Mouse (Mus musculus) ovary, adult 18-20 months (tissue): ENCODE data around the gene Bex1.
"Not testable (repeated sequence)": the region's sequence is repeated elsewhere in the genome, so short reads cannot be mapped to it uniquely, and the experiment has no call there.

ENCODE experiments used
- DNase-seq: peaks from one replicate; pipeline ENCODE4 v3.0.0; 2022; ENCODE audit warnings: low spot score, mixed read lengths

Bex1 gene

GRCm38 (mm10) chrX:136214729-136215677 is at the start of gene Bex1, which contains the start of gene Tceal7:
Gene Bex1, minus strand, starts transcription at chrX:136215513.
Gene Tceal7, plus strand, starts transcription at chrX:136214779.
- DNase-seq: not testable (repeated sequence)

GRCm38 (mm10) chrX:136252023-136252729 is 36.9 kb upstream of the Bex1 start:
- DNase-seq: no peak

DNA sequence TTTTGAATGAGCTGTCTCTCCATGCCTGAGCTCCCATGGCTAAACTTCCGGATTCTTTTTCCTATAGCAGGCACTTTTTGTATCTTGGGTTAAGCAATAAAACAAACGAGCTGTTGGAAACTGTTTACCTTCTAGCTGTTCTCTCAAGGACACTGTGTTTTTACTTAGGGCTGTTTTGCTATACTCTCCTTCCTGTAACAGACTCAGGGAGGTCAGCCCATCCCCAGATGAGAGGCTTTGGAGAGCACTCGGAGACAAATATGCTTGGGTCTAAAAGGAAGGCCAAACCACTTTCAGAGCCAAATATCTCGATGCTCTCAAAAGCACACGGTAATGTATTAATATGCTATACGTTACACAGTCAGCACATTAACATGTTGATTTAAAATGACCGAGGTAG is 34.4 kb upstream of the Bex1 start:
- peak; percentile 38 for DNase-seq

DNA sequence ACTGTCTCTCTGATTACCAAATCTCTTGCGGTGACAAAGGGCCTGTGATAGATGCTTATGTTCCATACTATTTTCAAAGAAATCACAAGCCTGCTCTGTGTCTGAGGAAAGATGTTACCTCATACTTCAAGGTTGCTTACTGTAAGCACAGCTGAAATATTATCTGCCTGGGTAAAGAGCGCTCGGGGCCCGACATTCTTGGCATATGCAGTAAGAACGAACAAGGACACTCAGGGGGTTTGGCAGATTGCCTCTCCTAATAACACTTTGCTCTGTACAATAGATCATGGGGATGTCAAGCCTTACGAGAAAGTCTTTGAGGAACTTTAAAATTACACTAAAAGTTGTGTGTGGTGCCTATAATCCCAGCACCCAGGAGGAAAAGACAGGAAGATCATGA is 33.5 kb upstream of the Bex1 start:
- DNase-seq: peak; percentile 70

DNA sequence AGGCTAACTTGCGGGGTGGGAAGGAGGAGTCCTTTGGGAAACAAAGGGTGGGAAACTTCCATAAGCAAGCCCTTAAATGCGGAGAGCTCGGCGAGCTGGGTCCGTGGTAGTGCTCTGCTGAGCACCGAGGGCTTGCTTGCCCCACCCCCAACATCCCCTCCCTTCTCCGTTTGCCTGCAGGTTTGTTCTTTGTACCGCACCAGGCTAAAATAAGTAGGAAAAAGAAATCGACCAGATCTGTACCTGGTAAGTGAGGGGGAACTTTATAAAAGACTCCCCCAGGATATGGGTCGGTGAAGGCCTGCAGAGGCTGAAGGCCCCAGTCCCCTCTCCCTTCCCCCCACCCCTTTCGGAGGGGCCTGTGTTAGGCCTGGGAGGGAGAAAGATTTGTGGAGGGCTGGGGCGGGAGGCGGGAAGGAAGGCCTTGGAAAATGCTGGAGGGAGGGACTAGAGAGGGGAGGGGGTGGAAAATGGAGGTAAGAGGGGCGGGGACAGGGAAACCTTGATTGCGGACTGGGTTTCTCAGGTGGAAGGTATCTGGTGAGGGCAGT is 30.3 kb upstream of the Bex1 start:
- DNase-seq: peak; percentile 26

DNA sequence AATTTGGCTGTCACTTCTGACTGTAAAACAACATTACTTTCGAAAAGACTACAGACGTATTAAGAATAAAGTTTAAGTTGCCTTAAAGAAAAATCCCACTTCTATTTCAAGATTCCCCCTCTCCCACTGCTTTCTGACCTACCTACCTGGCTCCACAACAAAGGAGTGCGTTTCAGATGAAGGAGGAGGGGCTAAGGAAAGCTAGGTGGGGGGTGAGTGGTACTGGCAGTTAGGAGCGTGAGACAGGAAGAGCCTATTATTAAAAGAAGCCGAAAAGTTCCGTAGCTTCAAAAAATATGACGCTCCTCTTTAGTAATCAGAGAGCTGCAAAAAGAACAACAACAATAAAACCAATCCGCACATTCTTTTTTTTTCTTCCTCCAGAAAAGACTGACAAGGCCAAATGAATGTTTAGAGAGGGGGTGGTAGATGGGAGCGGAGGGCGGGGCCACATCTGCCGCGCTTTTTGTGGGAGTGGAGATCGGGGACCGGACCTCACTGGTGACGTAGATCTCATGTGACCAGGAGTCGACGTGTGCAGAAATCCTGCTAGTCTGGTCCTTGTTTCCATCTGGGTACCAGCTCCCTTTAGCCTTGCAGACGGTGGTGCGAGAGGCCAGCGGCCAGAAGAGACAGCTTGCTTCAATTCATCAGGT is 29.4 kb upstream of the Bex1 start, which contains the start of gene Tceal9:
TSS of gene Tceal9 (plus strand) at position 506 of the 656 bp plus-strand sequence.
- peak; percentile 80 for DNase-seq

GRCm38 (mm10) chrX:136243181-136243580 is 27.9 kb upstream of the Bex1 start:
- no peak for DNase-seq

- DNase-seq: no peak
Observed at GRCm38 (mm10) chrX:136238118-136238517, 22.8 kb upstream of the Bex1 start.

DNA sequence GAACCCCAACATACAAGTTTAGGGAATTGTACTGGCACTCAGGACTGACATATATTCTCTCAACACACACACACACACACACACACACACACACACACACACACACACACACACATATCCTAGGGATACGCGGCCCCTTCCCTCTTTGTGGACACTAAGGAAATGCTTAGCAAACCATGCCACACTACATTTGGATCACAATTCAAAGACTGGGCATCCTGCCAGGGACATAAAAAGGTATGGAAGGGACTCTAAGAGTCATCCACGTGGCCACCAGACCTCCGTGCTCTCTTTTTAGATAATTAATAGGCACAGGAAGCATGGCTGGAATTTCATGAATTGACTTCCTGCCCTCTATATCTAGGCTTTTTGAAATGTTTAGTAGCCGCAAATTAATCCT is 12.5 kb upstream of the Bex1 start:
- DNase-seq: no peak

GRCm38 (mm10) chrX:136223714-136224113 is 8.4 kb upstream of the Bex1 start:
- no peak for DNase-seq

DNA sequence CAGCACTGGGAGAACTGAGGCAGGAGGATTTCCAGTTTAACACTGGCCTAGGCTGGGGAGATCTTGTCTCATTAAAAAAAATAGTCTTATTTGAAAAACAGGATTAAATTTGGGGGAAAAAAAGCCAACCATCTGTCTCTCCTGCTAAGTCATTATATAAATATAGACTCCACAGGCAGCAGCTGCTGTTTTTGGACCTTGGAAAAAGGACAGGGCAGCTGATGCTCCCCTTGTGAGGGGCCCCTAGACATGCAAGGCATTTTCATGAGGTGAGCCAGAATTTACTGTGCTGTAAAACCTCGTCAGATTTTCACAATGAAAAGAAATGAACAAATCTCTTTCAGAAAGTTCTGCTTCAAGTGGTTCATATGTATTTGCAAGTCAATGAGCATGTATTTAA is 990 bp upstream of the Bex1 start:
- DNase-seq: no peak

DNA sequence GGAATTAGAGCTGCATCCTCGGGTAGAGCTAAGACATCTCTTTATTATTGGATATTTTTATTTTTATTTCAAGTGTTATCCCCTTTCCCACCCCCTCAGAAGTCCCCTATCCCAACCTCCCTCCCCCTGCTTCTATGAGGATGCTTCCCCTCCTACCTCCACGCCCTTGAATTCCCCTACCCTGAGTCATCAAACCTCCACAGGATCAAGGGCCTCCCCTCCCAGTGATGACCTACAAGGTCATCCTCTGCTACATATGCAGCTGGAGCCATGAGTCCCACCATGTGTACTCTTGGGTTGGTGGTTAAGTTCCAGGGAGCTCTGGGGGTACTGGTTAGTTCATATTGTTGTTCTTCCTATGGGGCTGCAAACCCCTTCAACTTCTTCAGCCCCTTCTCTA is 1.9 kb downstream of the Bex1 start:
- no peak for DNase-seq

DNA sequence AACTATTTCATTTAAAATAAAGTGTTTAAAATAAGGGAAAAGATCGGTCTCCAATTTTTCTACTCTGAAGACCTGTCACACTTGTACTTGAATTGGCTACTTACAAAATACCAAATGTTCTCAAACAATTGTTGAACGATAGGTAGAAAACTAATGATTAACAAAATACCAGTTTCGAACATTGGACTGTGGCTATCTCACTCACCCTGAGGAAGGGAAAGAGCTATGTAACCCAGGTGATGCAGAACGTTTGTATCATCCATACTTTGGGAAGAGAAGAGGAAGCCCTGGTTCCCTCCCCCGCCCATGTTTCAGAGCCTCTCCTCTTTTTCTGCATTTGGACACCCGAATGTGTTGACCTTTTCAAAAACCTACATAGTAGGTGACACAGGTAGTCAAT is 10.9 kb downstream of the Bex1 start:
- DNase-seq: no peak

DNA sequence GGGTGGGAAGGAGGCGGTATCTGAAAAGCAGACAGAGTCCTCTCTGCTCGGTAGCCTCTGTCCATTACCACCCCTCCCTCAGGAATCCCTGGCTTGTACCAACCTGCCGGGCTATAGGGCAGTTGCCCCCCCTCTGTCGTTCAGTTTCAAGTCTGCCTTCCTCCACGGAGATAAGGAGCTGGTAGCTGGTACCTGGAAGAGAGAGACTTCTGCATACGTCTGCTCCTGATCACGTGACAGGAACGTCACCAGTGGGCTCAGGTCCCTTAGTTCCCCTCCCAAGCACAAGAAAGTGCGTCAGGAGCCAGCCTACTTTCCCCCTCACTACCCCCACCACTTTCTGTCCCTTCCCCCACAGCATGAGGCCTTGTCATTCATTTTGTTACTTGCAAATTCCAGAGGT is 11.6 kb downstream of the Bex1 start, which contains the start of gene Tceal5:
TSS of gene Tceal5 (minus strand) at position 213 of the 403 bp plus-strand sequence.
- no peak for DNase-seq

- no peak for DNase-seq
Observed at GRCm38 (mm10) chrX:136203257-136203656, 12.1 kb downstream of the Bex1 start.

DNA sequence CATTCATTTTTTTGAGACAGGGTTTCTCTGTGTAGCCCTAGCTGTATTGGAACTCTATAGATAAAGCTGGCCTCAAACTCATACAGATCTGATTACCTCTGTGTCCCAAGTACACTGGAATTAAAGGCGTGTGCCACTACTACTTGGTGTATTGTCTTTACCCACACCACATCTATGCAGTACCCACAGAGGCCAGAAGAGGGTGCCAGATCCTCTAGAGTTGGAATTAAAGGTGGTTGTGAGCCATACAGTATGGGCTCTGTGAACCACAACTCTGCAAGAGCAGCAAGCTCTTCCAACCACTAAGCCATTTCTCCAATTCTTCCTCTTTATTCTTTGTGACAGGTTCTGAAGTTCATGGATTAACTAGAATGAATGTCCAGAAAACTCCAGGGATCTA is 18.4 kb downstream of the Bex1 start:
- DNase-seq: no peak

- no peak for DNase-seq
Observed at GRCm38 (mm10) chrX:136195193-136195944, 19.9 kb downstream of the Bex1 start.

GRCm38 (mm10) chrX:136183107-136183506 is 32.2 kb downstream of the Bex1 start:
- DNase-seq: no peak

DNA sequence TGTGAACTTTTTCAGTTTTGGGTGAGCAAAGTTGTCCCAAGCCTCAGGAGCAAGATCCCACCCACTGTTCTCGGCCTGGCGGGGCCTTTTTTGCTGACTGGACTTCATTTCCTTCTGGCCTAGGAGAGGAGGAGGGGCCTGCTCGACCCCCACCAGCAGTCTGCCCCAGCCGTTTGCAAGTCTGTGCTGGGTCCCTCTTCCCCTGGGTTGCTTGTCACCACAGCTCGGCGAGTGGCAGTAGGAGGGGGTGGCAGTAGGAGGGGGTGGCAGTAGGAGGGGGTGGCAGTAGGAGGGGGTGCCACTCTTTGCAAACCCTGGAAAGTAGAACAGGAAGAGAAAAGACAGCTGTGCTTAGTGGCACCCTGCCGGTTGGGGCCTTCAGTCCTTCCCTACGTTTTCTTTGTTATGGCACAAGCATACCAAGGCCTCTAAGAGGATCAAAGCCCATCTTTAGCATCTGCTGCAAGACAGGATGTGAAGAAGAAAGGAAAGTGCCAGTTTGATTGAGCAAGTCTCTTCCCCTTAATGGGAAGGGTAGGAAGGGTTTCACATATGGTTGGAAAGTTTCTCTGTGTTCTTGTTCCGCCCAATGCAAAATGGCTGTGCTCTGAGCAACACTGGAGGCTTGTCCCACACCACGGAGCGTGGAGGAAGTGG is 34.3 kb downstream of the Bex1 start:
- DNase-seq: no peak

- no peak for DNase-seq
Observed at GRCm38 (mm10) chrX:136172786-136173185, 42.5 kb downstream of the Bex1 start.

- peak; percentile 78 for DNase-seq
Observed at GRCm38 (mm10) chrX:136172118-136172551, 43.2 kb downstream of the Bex1 start, which contains the start of gene Tceal8. Gene Tceal8, minus strand, starts transcription at chrX:136172342.
